Comparison of ENCODE assay signal across 16 mouse cellular contexts in genomic region chr7:112593586-112593985, GRCm38 (mm10).
"Had no signal": no experiment of that assay in that cellular context is flagged by ENCODE, and none has a peak within 500 bp of the region (broad histone marks: within the 10 kb centered on the region; RNA-seq: fewer than 3 reads in every experiment).

No protein-coding gene starts in this region.

- DNase-seq: lung, adult 18-20 months; lung, embryonic 14.5 days; lung, postnatal 14 days; lung, postnatal 36 days; right cerebral cortex, postnatal 14 days; thymus, adult 18-20 months; thymus, postnatal 14 days; thymus, postnatal 36 days had no signal

- H3K9ac ChIP-seq: liver, embryonic 12.5 days; liver, embryonic 14.5 days; lung, embryonic 14.5 days; midbrain, embryonic 13.5 days; midbrain, embryonic 15.5 days; neural tube, embryonic 12.5 days had no signal

- H3K27ac ChIP-seq: liver, embryonic 12.5 days; liver, embryonic 14.5 days; macrophage; midbrain, embryonic 13.5 days; midbrain, embryonic 15.5 days; neural tube, embryonic 12.5 days had no signal

- ATAC-seq: liver, embryonic 12.5 days; midbrain, embryonic 13.5 days; midbrain, embryonic 15.5 days had no signal

- H3K4me1 ChIP-seq: liver, embryonic 12.5 days; megakaryocyte, embryonic 14.5 days; midbrain, embryonic 15.5 days; neural tube, embryonic 12.5 days had no signal

- H3K27me3 ChIP-seq: liver, embryonic 12.5 days; midbrain, embryonic 13.5 days; midbrain, embryonic 15.5 days; neural tube, embryonic 12.5 days had no signal

- H3K4me3 ChIP-seq: liver, embryonic 12.5 days; megakaryocyte, embryonic 14.5 days; midbrain, embryonic 13.5 days; midbrain, embryonic 15.5 days; neural tube, embryonic 12.5 days had no signal

- H3K36me3 ChIP-seq: liver, embryonic 12.5 days; midbrain, embryonic 13.5 days; midbrain, embryonic 15.5 days; neural tube, embryonic 12.5 days had no signal

- H3K4me2 ChIP-seq: liver, embryonic 12.5 days; lung, embryonic 14.5 days; midbrain, embryonic 11.5 days; midbrain, embryonic 13.5 days; midbrain, embryonic 15.5 days; neural tube, embryonic 12.5 days had no signal

- H3K9me3 ChIP-seq: liver, embryonic 12.5 days; megakaryocyte, embryonic 14.5 days; midbrain, embryonic 13.5 days; midbrain, embryonic 15.5 days; neural tube, embryonic 12.5 days had no signal
